Mouse (Mus musculus): ENCODE results near the gene Tsnax.
A peak's percentile ranks its signal among the peaks of the same experiment; 100 is the strongest.

DNA sequence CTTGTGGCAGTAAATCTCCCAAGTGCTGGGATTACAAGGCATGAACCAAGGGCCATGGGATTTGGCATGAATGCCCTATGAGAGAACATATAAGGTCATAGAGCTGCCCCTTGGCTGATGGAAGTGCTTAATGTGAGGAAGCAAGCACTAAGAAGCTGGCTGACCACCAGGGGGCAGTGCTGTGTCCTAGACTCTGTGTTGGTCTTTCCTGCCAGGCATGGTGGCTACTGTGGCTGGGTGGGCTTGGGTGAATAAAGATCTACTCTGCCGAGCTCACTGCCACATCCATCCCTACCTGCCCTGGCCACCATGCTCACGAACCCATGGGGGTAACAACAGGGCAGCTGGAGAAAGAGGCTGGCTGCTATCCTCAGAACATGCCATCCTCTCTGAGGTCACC lies 39.2 kb downstream of the Tsnax start:
- peak; percentile 74 for TF ChIP-seq CTCF (IDR thresholded peaks at IDR 0.05; ENCODE audit: borderline replicate concordance, extremely low read depth, insufficient read depth, insufficient read length)
- no peak for TF ChIP-seq POLR2A (IDR thresholded peaks at IDR 0.05; ENCODE audit: borderline replicate concordance, extremely low read depth, insufficient read depth, insufficient read length, poor library complexity, severe bottlenecking)

Data from brain, embryonic 14.5 days (tissue).